Mouse (Mus musculus) hindbrain, embryonic 10.5 days (tissue): ENCODE measurements around the gene Pex5. TPM values are rescaled to one million over a fixed set of nuclear protein-coding genes. Genes with fewer than 3 reads are reported as not detected.
"Not testable (repeated sequence)": the region's sequence is repeated elsewhere in the genome, so short reads cannot be mapped to it uniquely, and the experiment has no call there.

Experiments
- DNase-seq: peaks from one replicate; pipeline ENCODE4 v3.0.0-alpha.2; 2017; ENCODE audit warnings: low spot score
- H3K27ac ChIP-seq: fragments of 300-500 bp; sonication (generic); 2 replicates; pipeline ENCODE4 v1.5.1; 2016; ENCODE audit warnings: mild to moderate bottlenecking, moderate library complexity
- H3K27me3 ChIP-seq: fragments of 300-500 bp; sonication (generic); 2 replicates; pipeline ENCODE4 v1.6.1; 2016; ENCODE audit warnings: mild to moderate bottlenecking; ENCODE audit not compliant: poor library complexity, insufficient read depth, severe bottlenecking
- H3K36me3 ChIP-seq: fragments of 300-500 bp; sonication (generic); 2 replicates; pipeline ENCODE4 v1.6.1; 2016; ENCODE audit warnings: mild to moderate bottlenecking, moderate library complexity
- H3K4me1 ChIP-seq: fragments of 300-500 bp; sonication (generic); replicated peaks from 2 replicates; pipeline ENCODE4 v1.6.1; 2016; ENCODE audit warnings: mild to moderate bottlenecking
- H3K4me3 ChIP-seq: fragments of 300-500 bp; sonication (generic); 2 replicates; pipeline ENCODE4 v1.5.1; 2016; ENCODE audit warnings: mild to moderate bottlenecking, moderate library complexity
- H3K9me3 ChIP-seq: fragments of 300-500 bp; sonication (generic); 2 replicates; pipeline ENCODE4 v1.6.1; 2016; ENCODE audit warnings: mild to moderate bottlenecking, moderate library complexity
- WGBS: fragments of 180-500 bp; shearing (Covaris S2); methylation state at CpG from one replicate; pipeline ENCODE4 v1.1.7; 2016; 5-methylcytosine and 5-hydroxymethylcytosine counted together
- polyA plus RNA-seq: library from polyadenylated mRNA; unstranded; fragments of >200 nt; fragmentation: Nextera tagmentation; extraction: Ambion mirVana; gene quantifications from 2 replicates; pipeline ENCODE4 v1.2.1, GENCODE M21; 2016

Pex5 gene
- polyA plus RNA-seq, 1 experiment from 2014 or later, result 51.7 TPM

- H3K36me3 ChIP-seq, result no peaks in the 10 kb centered on the region
- DNase-seq, result no peak
- peaks cover 20% of the 10 kb centered on the region for H3K4me1 ChIP-seq
- no peaks in the 10 kb centered on the region for H3K27me3 ChIP-seq
- 90% methylated on average over 3 of the region's 3 CpGs for WGBS
- no peaks in the 10 kb centered on the region for H3K9me3 ChIP-seq
- no peak overlapping the region for H3K4me3 ChIP-seq
- H3K27ac ChIP-seq, result no peak overlapping the region
These were observed 3.8 kb upstream of the Pex5 start for GRCm38 (mm10) chr6:124418686-124419085.

GRCm38 (mm10) chr6:124415347-124416088 lies 651 bp upstream of the Pex5 start:
- H3K27me3 ChIP-seq, result no peaks in the 10 kb centered on the region
- H3K9me3 ChIP-seq, result no peaks in the 10 kb centered on the region
- DNase-seq, result peak; percentile 63
- H3K4me1 ChIP-seq, result peaks cover 26% of the 10 kb centered on the region
- peak overlapping the region; percentile 96 for H3K27ac ChIP-seq
- H3K4me3 ChIP-seq, result peak overlapping the region; percentile 91
- WGBS, result 4% methylated on average over 21 of the region's 21 CpGs
- H3K36me3 ChIP-seq, result peaks cover 29% of the 10 kb centered on the region

GRCm38 (mm10) chr6:124414150-124414926 lies 529 bp downstream of the Pex5 start:
- peak; percentile 59 for DNase-seq
- Histone ChIP-seq H3K36me3 (peaks cover 32% of the 10 kb centered on the region), H3K27ac (peak overlapping the region; percentile 96), H3K9me3 (no peaks in the 10 kb centered on the region), H3K27me3 (no peaks in the 10 kb centered on the region), H3K4me3 (peak overlapping the region; percentile 91), H3K4me1 (peaks cover 26% of the 10 kb centered on the region)
- 3% methylated on average over 44 of the region's 45 CpGs for WGBS

GRCm38 (mm10) chr6:124413770-124414149 lies 1.1 kb downstream of the Pex5 start:
- Histone ChIP-seq H3K27ac (peak overlapping the region; percentile 96), H3K36me3 (peaks cover 38% of the 10 kb centered on the region), H3K4me3 (peak overlapping the region; percentile 91), H3K4me1 (peaks cover 26% of the 10 kb centered on the region), H3K27me3 (no peaks in the 10 kb centered on the region), H3K9me3 (no peaks in the 10 kb centered on the region)
- no peak for DNase-seq
- 67% methylated on average over 3 of the region's 3 CpGs for WGBS

- Histone ChIP-seq H3K4me1 (peaks cover 4% of the 10 kb centered on the region; the same call in 1 of the 2 replicates), H3K27ac (no peak overlapping the region), H3K9me3 (no peaks in the 10 kb centered on the region), H3K36me3 (peaks cover 84% of the 10 kb centered on the region), H3K4me3 (no peak overlapping the region), H3K27me3 (no peaks in the 10 kb centered on the region)
- WGBS, result 94% methylated on average over 5 of the region's 5 CpGs
- DNase-seq, result no peak
These were observed 6.5 kb downstream of the Pex5 start for GRCm38 (mm10) chr6:124408355-124408754.

- Histone ChIP-seq H3K4me3 (no peak overlapping the region), H3K27ac (no peak overlapping the region), H3K9me3 (no peaks in the 10 kb centered on the region), H3K36me3 (peaks cover 85% of the 10 kb centered on the region), H3K27me3 (no peaks in the 10 kb centered on the region), H3K4me1 (no peaks in the 10 kb centered on the region)
- DNase-seq, result no peak
These were observed 7.7 kb downstream of the Pex5 start for GRCm38 (mm10) chr6:124407180-124407579.

- H3K4me1 ChIP-seq, result no peaks in the 10 kb centered on the region
- no peak overlapping the region for H3K4me3 ChIP-seq
- H3K27ac ChIP-seq, result no peak overlapping the region
- no peak for DNase-seq
- 95% methylated on average over 10 of the region's 10 CpGs for WGBS
- no peaks in the 10 kb centered on the region for H3K27me3 ChIP-seq
- H3K36me3 ChIP-seq, result peaks cover 85% of the 10 kb centered on the region
- no peaks in the 10 kb centered on the region for H3K9me3 ChIP-seq
These were observed 8.5 kb downstream of the Pex5 start for GRCm38 (mm10) chr6:124406326-124406725.

GRCm38 (mm10) chr6:124399738-124400137 lies 15.1 kb downstream of the Pex5 start:
- DNase-seq, result no peak
- peaks cover 89% of the 10 kb centered on the region for H3K36me3 ChIP-seq
- no peaks in the 10 kb centered on the region for H3K4me1 ChIP-seq
- no peak overlapping the region for H3K4me3 ChIP-seq
- WGBS, result 93% methylated on average over 6 of the region's 6 CpGs
- H3K27me3 ChIP-seq, result no peaks in the 10 kb centered on the region
- no peaks in the 10 kb centered on the region for H3K9me3 ChIP-seq
- H3K27ac ChIP-seq, result no peak overlapping the region

GRCm38 (mm10) chr6:124394991-124395390 lies 19.9 kb downstream of the Pex5 start:
- not testable (repeated sequence) for H3K4me3 ChIP-seq, H3K27ac ChIP-seq
- 93% methylated on average over 3 of the region's 3 CpGs for WGBS

GRCm38 (mm10) chr6:124380142-124380541 lies 34.7 kb downstream of the Pex5 start:
- Histone ChIP-seq H3K4me3 (no peak overlapping the region), H3K36me3 (no peaks in the 10 kb centered on the region), H3K4me1 (no peaks in the 10 kb centered on the region), H3K27ac (no peak overlapping the region), H3K9me3 (peaks cover 8% of the 10 kb centered on the region), H3K27me3 (no peaks in the 10 kb centered on the region)
- DNase-seq, result no peak
- 56% methylated on average over 5 of the region's 5 CpGs for WGBS

More at GRCm38 (mm10) chr6:124394991-124395390, 19.9 kb downstream of the Pex5 start:
- H3K27me3 ChIP-seq, H3K4me1 ChIP-seq, H3K9me3 ChIP-seq, DNase-seq: not testable (repeated sequence)
- H3K36me3 ChIP-seq, result peaks cover 42% of the 10 kb centered on the region

- Histone ChIP-seq H3K9me3 (no peaks in the 10 kb centered on the region), H3K4me1 (no peaks in the 10 kb centered on the region), H3K27me3 (no peaks in the 10 kb centered on the region), H3K36me3 (no peaks in the 10 kb centered on the region), H3K4me3 (no peak overlapping the region), H3K27ac (no peak overlapping the region)
- WGBS, result 33% methylated on average over 10 of the region's 10 CpGs
- DNase-seq, result peak; percentile 34
These were observed 35.5 kb downstream of the Pex5 start for GRCm38 (mm10) chr6:124379331-124379730.

GRCm38 (mm10) chr6:124377494-124378255 lies 37.2 kb downstream of the Pex5 start:
- Histone ChIP-seq H3K4me1 (no peaks in the 10 kb centered on the region), H3K36me3 (no peaks in the 10 kb centered on the region), H3K4me3 (no peak overlapping the region), H3K27ac (no peak overlapping the region), H3K27me3 (no peaks in the 10 kb centered on the region), H3K9me3 (no peaks in the 10 kb centered on the region)
- WGBS, result 73% methylated on average over 4 of the region's 4 CpGs
- no peak for DNase-seq

- no peak overlapping the region for H3K4me3 ChIP-seq
- no peak for DNase-seq
- no peaks in the 10 kb centered on the region for H3K27me3 ChIP-seq
- 89% methylated on average over 5 of the region's 5 CpGs for WGBS
- H3K27ac ChIP-seq, result no peak overlapping the region
- no peaks in the 10 kb centered on the region for H3K9me3 ChIP-seq
- no peaks in the 10 kb centered on the region for H3K36me3 ChIP-seq
- peaks cover 8% of the 10 kb centered on the region for H3K4me1 ChIP-seq
These were observed 38.6 kb downstream of the Pex5 start for GRCm38 (mm10) chr6:124376311-124376710.
